Mouse (Mus musculus) neural tube, embryonic 11.5 days (tissue): ENCODE data around the gene Acap1. TPM values are rescaled to one million over a fixed set of nuclear protein-coding genes. Genes with fewer than 3 reads are reported as not detected.
"Not testable (repeated sequence)": the region's sequence is repeated elsewhere in the genome, so short reads cannot be mapped to it uniquely, and the experiment has no call there.

Source experiments
- ATAC-seq: fragments of 200-750 bp; cut with Nextera tagmentation; 2 replicates; pipeline ENCODE4 v1.8.0; 2017; ENCODE audit warnings: moderate number of reproducible peaks, mild to moderate bottlenecking, moderate TSS enrichment, moderate library complexity; ENCODE audit not compliant: insufficient read depth, low FRiP score, low TSS enrichment
- DNase-seq: peaks from one replicate; pipeline ENCODE4 v3.0.0-alpha.2; 2015; ENCODE audit warnings: low spot score
- H3K27ac ChIP-seq: fragments of 300-500 bp; sonication (generic); 2 replicates; pipeline ENCODE4 v1.5.1; 2014; ENCODE audit warnings: low read depth, mild to moderate bottlenecking, low read length
- H3K27me3 ChIP-seq: fragments of 300-500 bp; sonication (generic); 2 replicates; pipeline ENCODE4 v1.6.1; 2014; ENCODE audit warnings: mild to moderate bottlenecking, low read length, mixed read lengths; ENCODE audit not compliant: control insufficient read depth, insufficient read depth
- H3K36me3 ChIP-seq: fragments of 300-500 bp; sonication (generic); 2 replicates; pipeline ENCODE4 v1.6.1; 2014; ENCODE audit warnings: mild to moderate bottlenecking, low read length, moderate library complexity, mixed read lengths; ENCODE audit not compliant: control insufficient read depth, insufficient read depth
- H3K4me1 ChIP-seq: fragments of 300-500 bp; sonication (generic); 2 replicates; pipeline ENCODE4 v1.6.1; 2014; ENCODE audit warnings: low read length, mixed read lengths; ENCODE audit not compliant: control insufficient read depth, insufficient read depth
- H3K4me2 ChIP-seq: fragments of 300-500 bp; sonication (generic); 2 replicates; pipeline ENCODE4 v1.6.1; 2014; ENCODE audit warnings: low read depth, mild to moderate bottlenecking, moderate library complexity
- H3K4me3 ChIP-seq: fragments of 300-500 bp; sonication (generic); 2 replicates; pipeline ENCODE4 v1.5.1; 2014; ENCODE audit warnings: low read depth, low read length
- H3K9ac ChIP-seq: fragments of 300-500 bp; sonication (generic); 2 replicates; pipeline ENCODE4 v1.6.1; 2014; ENCODE audit warnings: mild to moderate bottlenecking, low read length
- H3K9me3 ChIP-seq: fragments of 300-500 bp; sonication (generic); 2 replicates; pipeline ENCODE4 v1.6.1; 2016; ENCODE audit warnings: low read length; ENCODE audit not compliant: control insufficient read depth
- WGBS: fragments of 180-500 bp; shearing (Covaris S2); extraction: QIAGEN DNeasy Blood & Tissue Kit; methylation state at CpG from one replicate; pipeline ENCODE4 v1.1.7; 2014; 5-methylcytosine and 5-hydroxymethylcytosine counted together
- polyA plus RNA-seq: library from polyadenylated mRNA; unstranded; fragments of >200 nt; fragmentation: Nextera tagmentation; extraction: Ambion mirVana; gene quantifications from 2 replicates; pipeline ENCODE4 v1.2.1, GENCODE M21; 2014

Gene Acap1
- polyA plus RNA-seq, 1 experiment from 2014 or later: 0.53 TPM

DNA sequence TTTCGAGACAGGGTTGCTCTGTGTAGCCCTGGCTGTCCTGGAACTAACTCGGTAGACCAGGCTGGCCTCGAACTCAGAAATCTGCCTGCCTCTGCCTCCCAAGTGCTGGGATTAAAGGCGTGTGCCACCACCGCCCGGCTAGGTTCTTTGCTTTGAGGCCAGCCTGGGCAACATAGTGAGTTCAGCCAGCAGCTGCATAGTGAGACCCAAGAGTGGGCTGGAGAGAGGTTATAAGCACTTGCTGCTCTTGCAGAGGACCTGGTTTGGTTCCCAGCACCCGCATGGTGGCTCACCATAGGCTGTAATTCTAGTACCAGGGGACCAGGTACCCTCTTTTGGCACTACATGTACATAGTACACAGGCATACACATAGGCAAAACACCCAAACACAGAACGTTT lies 34.8 kb upstream of the Acap1 start:
- H3K9me3 ChIP-seq, H3K4me2 ChIP-seq, H3K4me3 ChIP-seq, H3K27ac ChIP-seq, H3K4me1 ChIP-seq, ATAC-seq, H3K9ac ChIP-seq, H3K27me3 ChIP-seq, DNase-seq, H3K36me3 ChIP-seq: not testable (repeated sequence)
- WGBS: 93% methylated on average over 8 of the region's 8 CpGs

DNA sequence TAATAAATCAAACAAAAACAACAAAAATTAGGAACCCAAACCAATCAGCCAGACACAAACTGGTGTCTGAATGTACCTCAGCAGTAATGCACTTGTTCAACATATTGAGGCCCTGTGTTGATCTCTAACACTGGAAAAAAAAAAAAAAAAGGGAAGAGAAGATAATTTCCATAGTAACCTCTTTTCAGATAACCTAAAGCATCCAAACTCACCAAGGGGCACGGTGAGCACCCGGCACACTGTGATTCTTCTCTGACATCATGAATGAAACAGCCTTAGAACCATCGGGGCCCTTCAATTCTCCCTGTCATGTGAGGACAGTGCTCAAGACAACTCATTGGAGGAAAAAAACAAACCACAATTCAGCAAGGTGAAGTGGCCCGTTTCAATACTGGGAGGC lies 34.4 kb upstream of the Acap1 start:
- ATAC-seq: no peak
- H3K36me3 ChIP-seq: no peaks in the 10 kb centered on the region
- no peak for DNase-seq
- H3K27ac ChIP-seq: no peak overlapping the region
- H3K27me3 ChIP-seq: no peaks in the 10 kb centered on the region; the same call in 1 of the 2 replicates
- H3K9ac ChIP-seq: no peak overlapping the region
- no peak overlapping the region for H3K4me3 ChIP-seq
- no peaks in the 10 kb centered on the region for H3K9me3 ChIP-seq
- no peak overlapping the region for H3K4me2 ChIP-seq
- 84% methylated on average over 4 of the region's 4 CpGs for WGBS
- H3K4me1 ChIP-seq: no peaks in the 10 kb centered on the region

DNA sequence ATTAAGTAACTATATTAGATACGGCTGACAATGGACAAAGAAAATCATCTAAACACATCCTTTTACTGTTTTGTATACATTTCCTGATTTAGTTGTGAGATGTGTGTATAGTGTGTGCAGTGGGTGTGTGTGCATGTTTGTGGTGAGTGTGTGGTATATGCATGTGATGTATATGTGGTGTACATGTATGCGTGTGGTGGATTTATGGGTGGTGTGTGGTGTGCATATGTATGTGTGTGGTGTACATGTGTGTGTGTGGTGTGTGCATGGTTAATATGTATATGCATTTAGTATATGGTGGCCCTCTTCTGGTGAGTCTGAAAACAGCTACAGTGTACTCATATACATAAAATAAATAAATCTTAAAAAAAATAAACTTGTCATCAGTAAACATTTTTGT lies 32.2 kb upstream of the Acap1 start:
- no peaks in the 10 kb centered on the region for H3K27me3 ChIP-seq
- H3K4me1 ChIP-seq: 0 out of 2 replicates have a peak, but pooled peaks cover 2% of the 10 kb centered on the region
- ATAC-seq (no peak), DNase-seq (no peak)
- H3K27ac ChIP-seq: no peak overlapping the region
- no peak overlapping the region for H3K4me3 ChIP-seq
- WGBS: 93% methylated on average over 2 of the region's 2 CpGs
- no peak overlapping the region for H3K9ac ChIP-seq
- H3K36me3 ChIP-seq: no peaks in the 10 kb centered on the region
- H3K9me3 ChIP-seq: no peaks in the 10 kb centered on the region
- H3K4me2 ChIP-seq: no peak overlapping the region

DNA sequence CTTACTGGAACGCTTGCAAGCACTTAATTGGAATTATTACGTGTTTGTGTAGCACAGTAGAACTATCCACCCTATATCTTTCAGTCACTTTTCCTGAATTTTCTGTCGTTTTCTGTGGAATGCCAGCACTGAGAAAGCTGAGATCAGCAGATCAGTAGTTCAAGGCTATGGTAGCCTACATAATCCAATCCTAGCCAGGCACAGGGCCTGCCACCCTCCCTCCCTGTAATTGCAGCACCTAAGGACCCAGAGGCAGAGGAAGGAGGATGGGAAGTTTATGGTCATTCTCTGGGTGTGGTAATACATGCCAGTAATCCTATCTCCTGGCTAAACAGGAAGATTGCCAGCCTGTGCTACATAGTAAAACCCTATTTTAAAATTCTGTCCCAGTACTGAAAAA lies 27.5 kb upstream of the Acap1 start:
- no peak overlapping the region for H3K27ac ChIP-seq
- no peak overlapping the region for H3K4me3 ChIP-seq
- H3K27me3 ChIP-seq: no peaks in the 10 kb centered on the region
- H3K36me3 ChIP-seq: peaks cover 6% of the 10 kb centered on the region
- peaks cover 9% of the 10 kb centered on the region for H3K4me1 ChIP-seq
- no peak for ATAC-seq
- 77% methylated on average over 3 of the region's 3 CpGs for WGBS
- H3K9me3 ChIP-seq: no peaks in the 10 kb centered on the region
- H3K9ac ChIP-seq: peak overlapping the region; percentile 11; the same call in 1 of the 2 replicates
- no peak for DNase-seq
- no peak overlapping the region; the same call in 1 of the 2 replicates for H3K4me2 ChIP-seq

DNA sequence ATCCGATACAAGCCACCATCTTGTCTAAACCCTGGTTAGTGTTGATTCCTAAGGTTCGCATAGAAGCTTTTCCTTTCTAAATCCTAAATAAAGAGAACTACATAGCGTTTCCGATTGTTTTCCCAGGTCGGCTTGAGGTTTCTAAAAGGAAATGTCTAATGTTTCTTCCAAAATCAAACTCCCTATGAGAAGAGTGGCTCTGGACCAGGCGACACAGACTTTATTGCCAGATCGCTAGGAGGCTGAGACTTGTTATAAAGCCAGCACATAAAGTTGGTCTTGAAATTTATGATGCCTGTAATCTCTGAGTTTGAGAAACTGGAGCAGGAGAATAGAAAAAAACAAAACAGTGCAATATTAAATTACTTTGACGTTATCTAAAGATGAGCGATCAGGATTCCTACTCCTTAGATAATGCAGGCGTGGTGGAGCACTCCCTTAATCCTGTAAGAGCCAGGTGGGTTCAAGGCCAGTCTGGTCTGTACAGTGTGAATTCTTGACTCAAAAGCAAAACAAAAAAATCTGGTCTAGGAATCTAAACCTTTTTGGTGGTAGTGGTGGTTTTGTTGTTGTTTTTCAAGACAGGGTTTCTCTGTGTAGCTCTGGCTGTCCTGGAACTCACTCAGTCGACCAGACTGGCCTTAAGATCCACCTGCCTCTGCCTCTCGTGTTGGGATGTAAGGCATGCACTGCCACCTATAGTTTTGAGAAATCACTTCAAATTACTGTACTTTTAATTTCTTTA lies 26.8 kb upstream of the Acap1 start:
- Histone ChIP-seq H3K36me3 (peaks cover 12% of the 10 kb centered on the region), H3K27me3 (no peaks in the 10 kb centered on the region), H3K9me3 (no peaks in the 10 kb centered on the region), H3K9ac (peak overlapping the region; percentile 59), H3K27ac (peak overlapping the region; percentile 77), H3K4me3 (peak overlapping the region; percentile 96), H3K4me1 (peaks cover 9% of the 10 kb centered on the region), H3K4me2 (peak overlapping the region; percentile 55)
- 6% methylated on average over 12 of the region's 12 CpGs for WGBS
- no peak for ATAC-seq
- DNase-seq: no peak

DNA sequence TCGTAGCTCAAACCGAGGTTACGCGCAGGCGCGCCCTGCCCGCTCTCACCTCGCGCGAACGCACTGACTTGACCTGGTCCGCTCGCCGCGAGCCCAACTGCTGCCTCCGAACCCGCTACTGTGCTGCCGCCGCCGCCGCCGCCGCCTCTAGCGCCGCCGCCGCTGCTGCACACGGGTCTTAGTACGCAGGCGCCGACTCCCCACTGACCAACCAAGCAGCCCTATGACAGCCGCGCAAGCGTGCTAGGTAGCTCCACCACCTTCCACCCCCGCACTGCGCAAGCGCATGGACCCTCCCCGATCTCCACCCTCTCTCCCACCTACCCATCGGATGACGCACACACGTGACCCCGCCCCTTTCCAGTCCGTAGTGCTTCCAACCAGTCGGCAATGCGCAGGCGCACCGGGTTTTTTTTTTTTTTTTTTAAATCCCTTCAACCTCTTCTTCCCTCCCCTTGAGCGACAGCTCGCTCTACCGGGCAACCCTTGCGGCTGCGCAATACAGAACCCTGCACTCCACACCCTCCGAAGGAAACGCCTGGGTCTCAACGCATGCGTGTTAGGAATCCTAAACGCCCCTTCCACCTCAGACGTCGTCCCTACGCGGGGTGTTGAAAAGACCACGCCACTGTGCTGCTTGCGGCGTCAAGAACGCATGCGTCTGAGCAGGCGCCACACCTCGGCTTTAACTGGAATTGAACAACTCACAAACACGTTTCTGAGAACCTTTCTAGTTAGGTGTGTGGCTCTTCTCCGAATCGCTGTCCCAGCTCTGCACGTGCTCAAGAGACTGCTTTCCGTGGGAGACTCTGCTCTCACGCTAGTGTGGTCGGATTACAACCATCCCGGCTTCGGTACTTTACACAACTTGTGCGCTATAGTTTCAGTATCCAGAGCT lies 26.0 kb upstream of the Acap1 start, which contains the start of gene Eif5a:
TSS of gene Eif5a (minus strand) at position 845 of the 898 bp plus-strand sequence.
- Histone ChIP-seq H3K4me1 (peaks cover 9% of the 10 kb centered on the region), H3K27ac (peak within 1 kb of the TSS; percentile 88), H3K36me3 (peaks cover 15% of the 10 kb centered on the region), H3K4me2 (peak within 1 kb of the TSS; percentile 98), H3K9ac (peak within 1 kb of the TSS; percentile 91), H3K9me3 (no peaks in the 10 kb centered on the region), H3K4me3 (peak within 1 kb of the TSS; percentile 96), H3K27me3 (no peaks in the 10 kb centered on the region)
- ATAC-seq (peak; percentile 92), DNase-seq (peak; percentile 100)
- under 1% methylated on average over 70 of the region's 78 CpGs for WGBS

DNA sequence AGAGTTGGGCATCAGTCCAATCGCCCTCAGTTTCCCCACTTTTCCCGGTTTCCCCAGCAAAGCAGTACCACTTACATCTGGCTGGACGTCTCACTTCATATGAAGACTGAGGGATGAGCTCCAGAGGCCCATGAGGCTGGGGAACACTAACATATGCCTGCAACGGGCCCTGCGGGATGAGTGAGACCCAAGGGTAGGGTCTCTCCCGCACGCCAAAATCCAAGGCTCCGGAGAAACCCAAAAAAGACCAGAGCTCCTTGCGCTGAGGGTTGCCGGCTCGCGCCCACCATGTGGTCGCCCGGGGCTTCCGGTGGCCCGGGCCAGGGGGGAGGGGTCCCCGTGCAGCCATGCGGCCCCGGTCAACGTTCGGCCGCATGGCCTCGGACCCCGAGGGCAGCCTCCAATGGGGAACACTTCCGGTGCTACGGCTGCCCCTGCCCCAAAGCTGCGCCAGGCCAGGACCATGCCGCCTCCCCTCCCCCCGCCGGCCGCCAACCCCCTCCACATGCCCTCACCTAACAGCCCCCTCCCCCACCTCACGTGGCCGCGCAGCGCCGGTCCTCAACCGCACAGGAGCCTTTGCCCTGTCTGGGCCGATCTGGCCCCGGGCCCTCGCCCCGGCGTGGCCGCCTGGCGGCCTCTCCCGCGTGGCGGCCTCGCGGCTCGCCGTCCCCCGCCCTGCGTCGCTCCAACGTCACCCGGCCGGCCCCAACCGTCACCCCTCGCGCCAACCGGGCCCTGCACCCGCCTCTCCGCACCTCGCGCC lies 25.1 kb upstream of the Acap1 start:
- Histone ChIP-seq H3K4me2 (peak overlapping the region; percentile 98), H3K9ac (peak overlapping the region; percentile 91), H3K4me3 (peak overlapping the region; percentile 96), H3K27ac (peak overlapping the region; percentile 88), H3K27me3 (no peaks in the 10 kb centered on the region), H3K4me1 (peaks cover 15% of the 10 kb centered on the region), H3K9me3 (no peaks in the 10 kb centered on the region), H3K36me3 (peaks cover 21% of the 10 kb centered on the region)
- 1% methylated on average over 55 of the region's 65 CpGs for WGBS
- ATAC-seq (peak; percentile 32), DNase-seq (peak; percentile 54)

DNA sequence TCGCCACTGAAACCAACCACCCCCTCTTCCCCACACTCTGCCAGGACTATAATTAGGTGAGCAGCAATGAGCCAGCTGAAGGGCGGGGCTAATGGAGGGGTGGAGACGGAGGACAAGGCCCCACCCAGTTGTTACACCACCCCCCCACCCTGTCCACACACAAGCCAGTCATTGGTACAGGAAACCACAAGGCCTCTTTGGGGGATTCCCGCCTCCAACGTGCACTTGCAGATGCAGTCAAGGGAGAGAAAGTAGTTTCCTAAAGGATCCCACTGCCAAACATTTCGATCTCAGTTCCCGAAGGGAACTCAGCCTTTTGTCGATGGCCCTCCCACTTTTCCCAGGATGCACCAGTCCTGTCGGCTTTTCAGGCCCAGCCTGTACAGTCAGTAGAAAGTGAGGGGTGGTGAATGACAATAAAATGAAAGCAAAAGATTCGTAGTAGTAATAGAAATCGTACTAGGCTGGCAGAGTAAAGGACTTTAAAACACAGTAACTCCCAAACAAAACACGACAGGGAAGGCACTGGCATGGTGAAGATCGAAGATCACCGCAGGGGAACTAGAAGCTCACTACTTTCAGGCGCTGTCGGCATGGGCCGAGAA lies 24.4 kb upstream of the Acap1 start:
- H3K4me2 ChIP-seq: peak overlapping the region; percentile 98
- peaks cover 21% of the 10 kb centered on the region for H3K36me3 ChIP-seq
- under 1% methylated on average over 17 of the region's 17 CpGs for WGBS
- H3K4me1 ChIP-seq: peaks cover 19% of the 10 kb centered on the region
- H3K27me3 ChIP-seq: no peaks in the 10 kb centered on the region
- ATAC-seq: no peak
- peak overlapping the region; percentile 96 for H3K4me3 ChIP-seq
- H3K9ac ChIP-seq: peak overlapping the region; percentile 91
- H3K27ac ChIP-seq: peak overlapping the region; percentile 88
- H3K9me3 ChIP-seq: no peaks in the 10 kb centered on the region
- peak; percentile 70 for DNase-seq
